ENCODE assay signal across 9 mouse cellular contexts in the genomic region with DNA sequence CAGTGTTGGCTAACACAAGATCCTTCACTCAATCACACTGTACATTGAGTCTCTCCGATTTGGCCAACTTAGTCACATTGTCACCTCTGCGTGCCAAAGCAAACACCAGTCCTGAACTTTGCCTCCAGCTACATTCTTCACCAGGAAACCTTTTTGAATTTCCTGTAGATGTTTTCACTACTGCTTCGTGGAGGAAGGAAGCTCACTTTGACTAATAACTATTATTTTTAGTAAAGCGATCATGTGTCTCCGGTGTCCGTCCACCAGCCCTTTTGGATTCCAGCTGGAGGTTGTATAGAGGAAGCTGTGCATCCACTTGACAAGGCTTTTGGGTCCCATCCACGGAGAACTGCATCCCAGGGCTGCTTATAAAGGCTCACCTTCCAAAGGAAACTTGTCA.
DNase-seq lines count a peak whose midpoint lies in the region; ATAC-seq and TF ChIP-seq lines count a peak whose summit lies in the region.
"Had no signal": no experiment of that assay in that cellular context is flagged by ENCODE, and none has a peak within 500 bp of the region (broad histone marks: within the 10 kb centered on the region; RNA-seq: fewer than 3 reads in every experiment).

No protein-coding gene starts in this region.

- no peaks in the 10 kb centered on the region for H3K36me3 ChIP-seq in liver, adult 2 months (ENCODE audit: control insufficient read depth, insufficient read depth, low read length)
- H3K36me3 ChIP-seq in liver, embryonic 12.5 days: no peaks in the 10 kb centered on the region
- no peaks in the 10 kb centered on the region for H3K36me3 ChIP-seq in stomach, embryonic 15.5 days
- no peaks in the 10 kb centered on the region for H3K36me3 ChIP-seq in midbrain, embryonic 11.5 days (ENCODE audit: control insufficient read depth, insufficient read depth, low read length)
- no peaks in the 10 kb centered on the region for H3K36me3 ChIP-seq in hindbrain, postnatal 0 days (ENCODE audit: insufficient read depth, low read length)
- H3K36me3 ChIP-seq: neural tube, embryonic 15.5 days had no signal

- no peak overlapping the region for H3K4me2 ChIP-seq in liver, embryonic 12.5 days
- H3K4me2 ChIP-seq in stomach, embryonic 15.5 days: no peak overlapping the region
- no peak overlapping the region for H3K4me2 ChIP-seq in midbrain, embryonic 11.5 days
- H3K4me2 ChIP-seq in hindbrain, postnatal 0 days (ENCODE audit: low read depth, low read length): no peak overlapping the region
- H3K4me2 ChIP-seq: neural tube, embryonic 15.5 days had no signal

- H3K27ac ChIP-seq in liver, adult 2 months (replicated peaks; ENCODE audit: insufficient read depth, low read depth, low read length): peak overlapping the region; percentile 38; the same call in 1 of the 2 replicates
- no peak overlapping the region for H3K27ac ChIP-seq in liver, embryonic 12.5 days
- H3K27ac ChIP-seq in stomach, embryonic 15.5 days: no peak overlapping the region; the same call in 1 of the 2 replicates
- H3K27ac ChIP-seq in midbrain, embryonic 11.5 days (ENCODE audit: low read depth, low read length): no peak overlapping the region
- H3K27ac ChIP-seq in hindbrain, postnatal 0 days: no peak overlapping the region
- H3K27ac ChIP-seq: neural tube, embryonic 15.5 days had no signal

- no peak overlapping the region for H3K4me3 ChIP-seq in liver, adult 2 months (ENCODE audit: insufficient read depth, low read depth, low read length)
- no peak overlapping the region for H3K4me3 ChIP-seq in liver, embryonic 12.5 days
- H3K4me3 ChIP-seq in stomach, embryonic 15.5 days (replicated peaks): no peak overlapping the region
- H3K4me3 ChIP-seq in midbrain, embryonic 11.5 days (ENCODE audit: low read depth, low read length): no peak overlapping the region
- no peak overlapping the region for H3K4me3 ChIP-seq in hindbrain, postnatal 0 days (ENCODE audit: low read length)
- H3K4me3 ChIP-seq: neural tube, embryonic 15.5 days had no signal

- no peak for ATAC-seq in liver, embryonic 12.5 days
- ATAC-seq in stomach, embryonic 15.5 days (ENCODE audit: insufficient read depth, low FRiP score, low read depth): 0 out of 2 replicates have a peak, but pooled peaks have one; percentile 20
- no peak for ATAC-seq in midbrain, embryonic 11.5 days (ENCODE audit: low FRiP score)
- no peak for ATAC-seq in hindbrain, postnatal 0 days

- WGBS in liver, adult 2 months: 28% methylated on average over 7 of the region's 7 CpGs
- 58% methylated on average over 7 of the region's 7 CpGs for WGBS in liver, embryonic 12.5 days (ENCODE audit: insufficient replicate concordance)
- WGBS in stomach, embryonic 15.5 days: 34% methylated on average over 7 of the region's 7 CpGs
- WGBS in midbrain, embryonic 11.5 days: 76% methylated on average over 7 of the region's 7 CpGs
- WGBS in hindbrain, postnatal 0 days: 73% methylated on average over 7 of the region's 7 CpGs

- TF ChIP-seq CTCF in liver, adult 2 months (IDR thresholded peaks at IDR 0.05; ENCODE audit: low read depth, low read length): no peak
- no peak for TF ChIP-seq CTCF in hindbrain, postnatal 0 days (IDR thresholded peaks at IDR 0.05; ENCODE audit: low read depth)

- H3K9ac ChIP-seq in liver, adult 2 months (ENCODE audit: low read depth, low read length): no peak overlapping the region
- H3K9ac ChIP-seq in liver, embryonic 12.5 days: no peak overlapping the region
- no peak overlapping the region for H3K9ac ChIP-seq in stomach, embryonic 15.5 days
- no peak overlapping the region for H3K9ac ChIP-seq in midbrain, embryonic 11.5 days (ENCODE audit: low read length)
- H3K9ac ChIP-seq in hindbrain, postnatal 0 days (replicated peaks; ENCODE audit: low read length): no peak overlapping the region
- H3K9ac ChIP-seq: neural tube, embryonic 15.5 days had no signal

- peak; percentile 89 for DNase-seq in liver, adult 2 months (ENCODE audit: extremely low read depth, low read depth, low spot score)
- peak; percentile 4 to 16 for DNase-seq in heart, postnatal 14 days
- peak; percentile 59 to 81 for DNase-seq in kidney, postnatal 25 days
- DNase-seq in layer of hippocampus, postnatal 14 days (ENCODE audit: low spot score in 2 of 2): no peak
- DNase-seq in midbrain, embryonic 11.5 days (ENCODE audit: low spot score, missing footprints): no peak
- DNase-seq in hindbrain, postnatal 0 days (ENCODE audit: low spot score): no peak

- H3K79me2 ChIP-seq in liver, adult 2 months (ENCODE audit: control insufficient read depth, insufficient read depth, low read length): no peaks in the 10 kb centered on the region

- no peak for TF ChIP-seq POLR2A in liver, adult 2 months (IDR thresholded peaks at IDR 0.05; ENCODE audit: extremely low read depth, insufficient read depth, low read length)

- peaks cover 11% of the 10 kb centered on the region for H3K4me1 ChIP-seq in liver, adult 2 months (ENCODE audit: control insufficient read depth, insufficient read depth, low read length)
- H3K4me1 ChIP-seq in liver, embryonic 12.5 days: peaks cover 11% of the 10 kb centered on the region; the same call in 1 of the 2 replicates
- H3K4me1 ChIP-seq in stomach, embryonic 15.5 days: 0 out of 2 replicates have a peak, but pooled peaks cover 4% of the 10 kb centered on the region
- no peaks in the 10 kb centered on the region for H3K4me1 ChIP-seq in midbrain, embryonic 11.5 days (ENCODE audit: control insufficient read depth, insufficient read depth, low read length)
- H3K4me1 ChIP-seq in hindbrain, postnatal 0 days (ENCODE audit: insufficient read depth, low read length): no peaks in the 10 kb centered on the region
- H3K4me1 ChIP-seq: neural tube, embryonic 15.5 days had no signal

- intact Hi-C loops in heart, postnatal 14 days (cut with DNase I): no loop called here

- H3K9me3 ChIP-seq in liver, embryonic 12.5 days (replicated peaks): no peaks in the 10 kb centered on the region
- H3K9me3 ChIP-seq in stomach, embryonic 15.5 days: no peaks in the 10 kb centered on the region
- no peaks in the 10 kb centered on the region for H3K9me3 ChIP-seq in midbrain, embryonic 11.5 days (ENCODE audit: control insufficient read depth, low read length)
- no peaks in the 10 kb centered on the region for H3K9me3 ChIP-seq in hindbrain, postnatal 0 days (ENCODE audit: low read length)
- H3K9me3 ChIP-seq: neural tube, embryonic 15.5 days had no signal

- no peaks in the 10 kb centered on the region for H3K27me3 ChIP-seq in liver, adult 2 months (ENCODE audit: control insufficient read depth, insufficient read depth, low read length)
- no peaks in the 10 kb centered on the region for H3K27me3 ChIP-seq in liver, embryonic 12.5 days (replicated peaks)
- no peaks in the 10 kb centered on the region for H3K27me3 ChIP-seq in stomach, embryonic 15.5 days (replicated peaks)
- H3K27me3 ChIP-seq in midbrain, embryonic 11.5 days (ENCODE audit: control insufficient read depth, insufficient read depth, low read length): no peaks in the 10 kb centered on the region
- no peaks in the 10 kb centered on the region for H3K27me3 ChIP-seq in hindbrain, postnatal 0 days (ENCODE audit: insufficient read depth, low read length)
- H3K27me3 ChIP-seq: neural tube, embryonic 15.5 days had no signal

Comparison
In these comparisons a context has a peak if more than half of its experiments do, and no peak if none do; other contexts are left out.
1. DNase-seq: peak in liver, adult 2 months (single experiment), heart, postnatal 14 days (2 of 2) and kidney, postnatal 25 days (2 of 2); none in layer of hippocampus, postnatal 14 days (0 of 2), midbrain, embryonic 11.5 days (single experiment) and hindbrain, postnatal 0 days (single experiment).